Comparison of ENCODE assay signal across 8 mouse cellular contexts in genomic region chr4:46130221-46130620, GRCm38 (mm10). TPM values are rescaled to one million over a fixed set of nuclear protein-coding genes. Genes with fewer than 3 reads are reported as not detected.
A peak's percentile ranks its signal among the peaks of the same experiment; 100 is the strongest.
DNase-seq lines count a peak whose midpoint lies in the region; ATAC-seq and TF ChIP-seq lines count a peak whose summit lies in the region.

No protein-coding gene starts in this region.

- no peak overlapping the region for H3K4me2 ChIP-seq in liver, embryonic 11.5 days

- 68% methylated on average over 3 of the region's 3 CpGs for WGBS in liver, embryonic 11.5 days
- 77% methylated on average over 3 of the region's 3 CpGs for WGBS in limb, embryonic 10.5 days

- no peaks in the 10 kb centered on the region for H3K4me1 ChIP-seq in liver, embryonic 11.5 days (replicated peaks; ENCODE audit: control insufficient read depth, insufficient read depth, low read length)
- H3K4me1 ChIP-seq in embryonic fibroblast, embryonic 13.5 days (ENCODE audit: control insufficient read depth, insufficient read depth, low read length), result 0 out of 2 replicates have a peak, but pooled peaks cover 2% of the 10 kb centered on the region
- H3K4me1 ChIP-seq in limb, embryonic 10.5 days, result no peaks in the 10 kb centered on the region

- no peak overlapping the region for H3K9ac ChIP-seq in liver, embryonic 11.5 days (ENCODE audit: low read depth, low read length)

- H3K27me3 ChIP-seq in liver, embryonic 11.5 days (replicated peaks; ENCODE audit: control insufficient read depth, insufficient read depth, low read length), result no peaks in the 10 kb centered on the region
- no peaks in the 10 kb centered on the region for H3K27me3 ChIP-seq in limb, embryonic 10.5 days (ENCODE audit: low read depth, poor library complexity, severe bottlenecking)

- no peak overlapping the region for H3K4me3 ChIP-seq in liver, embryonic 11.5 days (ENCODE audit: low read depth, low read length)
- H3K4me3 ChIP-seq in embryonic fibroblast, embryonic 13.5 days (ENCODE audit: insufficient read depth, low read length), result no peak overlapping the region
- H3K4me3 ChIP-seq in limb, embryonic 10.5 days, result no peak overlapping the region

- no peaks in the 10 kb centered on the region for H3K9me3 ChIP-seq in liver, embryonic 11.5 days (ENCODE audit: control insufficient read depth, low read length)
- H3K9me3 ChIP-seq in limb, embryonic 10.5 days (replicated peaks), result no peaks in the 10 kb centered on the region

- peak; percentile 47 to 58 for DNase-seq in cerebellum, adult 18-20 months
- DNase-seq in cerebellum, adult 11-12 months, result no peak
- peak; percentile 71 for DNase-seq in liver
- no peak for DNase-seq in liver, embryonic 11.5 days (ENCODE audit: low spot score)
- DNase-seq in adipocyte (ENCODE audit: low spot score), result peak; percentile 67
- DNase-seq in limb, embryonic 10.5 days (ENCODE audit: low spot score), result peak; percentile 59
- peak; percentile 15 to 54 for DNase-seq in spleen, adult 18-20 months

- no peak overlapping the region for H3K27ac ChIP-seq in liver, embryonic 11.5 days (ENCODE audit: low read depth, low read length)
- H3K27ac ChIP-seq in embryonic fibroblast, embryonic 13.5 days (ENCODE audit: insufficient read depth, low read length), result no peak overlapping the region
- H3K27ac ChIP-seq in limb, embryonic 10.5 days, result no peak overlapping the region

- peak; percentile 53; the same call in 1 of the 2 replicates for TF ChIP-seq CTCF in embryonic fibroblast, embryonic 13.5 days (IDR thresholded peaks at IDR 0.05; ENCODE audit: borderline replicate concordance, insufficient read depth, low read length)

- ATAC-seq in liver, embryonic 11.5 days (replicated peaks; ENCODE audit: low FRiP score), result no peak

- peaks cover 40% of the 10 kb centered on the region for H3K36me3 ChIP-seq in liver, embryonic 11.5 days (ENCODE audit: control insufficient read depth, insufficient read depth, low read length)
- peaks cover 94% of the 10 kb centered on the region for H3K36me3 ChIP-seq in limb, embryonic 10.5 days

- no peak for TF ChIP-seq POLR2A in embryonic fibroblast, embryonic 13.5 days (IDR thresholded peaks at IDR 0.05; ENCODE audit: low read depth, low read length)

RNA-seq across cellular contexts. Expression of gene Ncbp1, which starts 8.2 kb away (rescaled TPM):
- 97.9 and 110 TPM in 2 replicates for polyA plus RNA-seq in liver, embryonic 11.5 days (2014; fragmentation: Nextera tagmentation; extraction: Ambion mirVana)
- polyA plus RNA-seq in embryonic fibroblast, embryonic 13.5 days (2011; ENCODE audit: insufficient read length, low read depth, missing spikeins), result 59.2 and 63.9 TPM in 2 replicates
- 118 and 129 TPM in 2 replicates for polyA plus RNA-seq in limb, embryonic 10.5 days (2016; fragmentation: Nextera tagmentation; extraction: Ambion mirVana)

RNA-seq across cellular contexts. Expression of gene Tstd2, which starts 8.3 kb away (rescaled TPM):
- polyA plus RNA-seq in liver, embryonic 11.5 days (2014; fragmentation: Nextera tagmentation; extraction: Ambion mirVana), result 30.8 TPM in 2 replicates
- 34.0 and 43.5 TPM in 2 replicates for polyA plus RNA-seq in embryonic fibroblast, embryonic 13.5 days (2011; ENCODE audit: insufficient read length, low read depth, missing spikeins)
- 65.8 and 72.8 TPM in 2 replicates for polyA plus RNA-seq in limb, embryonic 10.5 days (2016; fragmentation: Nextera tagmentation; extraction: Ambion mirVana)

Comparison
In these comparisons a context has a peak if more than half of its experiments do, and no peak if none do; other contexts are left out.
1. DNase-seq: peak in cerebellum, adult 18-20 months (2 of 2), liver (single experiment), adipocyte (single experiment), limb, embryonic 10.5 days (single experiment) and spleen, adult 18-20 months (2 of 2); none in cerebellum, adult 11-12 months (single experiment) and liver, embryonic 11.5 days (single experiment).